Mouse (Mus musculus): ENCODE measurements at regions not wholly inside any gene's neighbourhood (a gene's known extent, or its start where the extent isn't known, plus 50 kb on each side); places are given as distances from the start of the nearest gene placed in this dataset.

DNA sequence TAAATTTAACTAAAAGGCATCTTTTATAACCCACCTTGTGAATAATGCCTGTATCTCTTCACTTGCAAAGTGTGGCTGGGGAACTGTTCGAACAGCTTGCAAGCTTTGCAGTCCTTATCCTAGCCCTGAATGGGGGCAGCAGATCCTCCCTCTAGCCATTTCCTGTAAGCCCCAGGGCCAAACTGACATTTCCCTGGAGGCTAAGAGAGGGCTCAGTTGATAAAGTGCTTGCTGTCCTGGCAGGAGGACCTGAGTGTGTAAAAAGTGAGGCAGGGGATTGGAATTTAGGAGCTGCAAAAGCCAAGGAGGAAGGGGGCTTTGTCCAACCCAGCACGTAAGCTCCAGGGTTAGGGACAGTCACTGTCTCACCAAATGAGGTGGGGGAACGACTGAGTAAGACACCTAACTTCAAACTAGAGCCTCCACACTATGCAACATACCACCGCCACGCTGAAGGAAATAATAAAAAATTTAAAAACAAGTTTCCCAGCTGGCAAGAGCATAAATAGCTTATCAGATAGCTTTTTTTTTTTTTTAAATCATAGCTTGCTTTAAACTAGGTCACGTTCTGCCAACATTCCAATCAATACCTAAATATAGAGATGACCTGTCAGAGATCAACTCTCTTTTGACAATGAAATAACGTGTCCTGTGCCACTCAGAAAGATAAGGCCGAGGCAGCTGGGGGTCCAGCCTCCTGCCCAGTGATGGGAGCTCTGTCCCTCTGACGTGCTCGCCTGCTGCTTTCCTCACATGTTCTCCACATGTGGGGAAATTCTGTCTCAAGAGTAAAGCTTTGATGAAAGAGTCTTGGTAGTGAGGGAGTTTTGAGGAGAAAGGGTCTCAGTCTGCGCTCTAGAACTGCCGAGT lies 146.0 kb downstream of the Zfp36l1 start:
- no peak for DNase-seq

DNA sequence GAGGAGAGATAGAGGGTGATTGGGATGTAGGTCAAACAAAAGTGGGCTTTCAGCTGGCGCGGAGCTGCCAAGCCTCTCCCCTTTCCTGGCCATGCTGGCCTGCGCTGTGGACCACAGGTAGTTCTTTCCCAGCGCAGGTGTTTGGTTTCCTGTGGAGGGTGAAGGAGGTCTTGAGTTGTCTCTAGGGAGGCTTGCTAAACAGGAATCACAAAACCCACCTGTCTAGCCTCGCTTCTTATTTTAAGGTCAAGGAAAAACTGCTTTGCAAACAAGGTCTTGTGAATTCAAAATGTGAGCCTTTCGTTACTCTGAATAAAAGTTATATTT lies 146.6 kb downstream of the Zfp36l1 start:
- no peak for DNase-seq

- no peak for DNase-seq
These were observed 147.1 kb downstream of the Zfp36l1 start for GRCm38 (mm10) chr12:79965471-79966288.

- no peak for DNase-seq
These were observed 149.3 kb downstream of the Zfp36l1 start for GRCm38 (mm10) chr12:79963443-79964025.

- DNase-seq: no peak
These were observed 150.1 kb downstream of the Zfp36l1 start for GRCm38 (mm10) chr12:79962649-79963236.

GRCm38 (mm10) chr12:79961881-79962280 lies 150.9 kb downstream of the Zfp36l1 start:
- DNase-seq: no peak

DNA sequence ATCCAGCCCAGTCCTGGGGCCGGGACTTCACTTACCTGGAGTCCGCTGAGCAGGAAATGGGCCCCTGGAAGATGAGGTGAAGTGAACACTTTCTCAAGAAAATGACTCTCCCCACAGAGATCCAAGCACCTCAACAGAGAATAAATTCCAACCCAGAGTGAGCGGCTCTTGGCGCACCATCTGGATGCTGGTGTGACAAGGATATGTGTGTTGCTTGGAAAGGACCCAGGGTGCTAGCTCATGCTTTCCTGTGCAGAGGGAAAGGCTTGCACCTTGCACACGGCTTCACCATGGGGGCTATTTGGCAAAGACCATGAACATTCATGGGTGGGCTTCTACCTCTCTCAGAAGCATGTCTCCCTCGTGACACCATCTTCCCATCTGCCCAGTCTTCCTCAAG lies 151.7 kb downstream of the Zfp36l1 start:
- DNase-seq: no peak

DNA sequence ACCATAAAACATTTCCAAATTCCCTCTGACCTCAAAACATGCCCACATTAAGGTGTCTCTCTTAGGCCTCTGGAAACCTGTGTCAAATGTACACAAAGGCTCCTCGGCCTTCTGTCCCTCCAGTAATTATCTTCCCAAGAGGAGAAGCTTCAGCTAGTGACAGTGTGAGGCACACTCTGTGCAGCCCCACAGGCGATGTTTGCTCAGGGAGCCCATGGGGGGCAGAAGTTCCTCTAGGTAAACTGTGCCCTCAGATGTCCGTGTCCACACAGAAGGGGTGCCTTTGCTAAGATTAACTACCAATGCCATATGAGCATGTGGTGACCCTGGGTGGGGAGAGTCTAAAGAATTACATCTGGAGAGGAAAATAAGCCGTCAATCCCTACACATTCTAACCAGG lies 152.4 kb downstream of the Zfp36l1 start:
- no peak for DNase-seq

- DNase-seq: no peak
These were observed 153.1 kb downstream of the Zfp36l1 start for GRCm38 (mm10) chr12:79959540-79960305.

GRCm38 (mm10) chr12:79957211-79957610 lies 155.6 kb downstream of the Zfp36l1 start:
- no peak for DNase-seq

- DNase-seq: no peak
These were observed 156.5 kb downstream of the Zfp36l1 start for GRCm38 (mm10) chr12:79956351-79956750.

- no peak for DNase-seq
These were observed 157.3 kb downstream of the Zfp36l1 start for GRCm38 (mm10) chr12:79955501-79955900.

- DNase-seq: no peak
These were observed 162.2 kb downstream of the Zfp36l1 start for GRCm38 (mm10) chr12:79950579-79951112.

DNA sequence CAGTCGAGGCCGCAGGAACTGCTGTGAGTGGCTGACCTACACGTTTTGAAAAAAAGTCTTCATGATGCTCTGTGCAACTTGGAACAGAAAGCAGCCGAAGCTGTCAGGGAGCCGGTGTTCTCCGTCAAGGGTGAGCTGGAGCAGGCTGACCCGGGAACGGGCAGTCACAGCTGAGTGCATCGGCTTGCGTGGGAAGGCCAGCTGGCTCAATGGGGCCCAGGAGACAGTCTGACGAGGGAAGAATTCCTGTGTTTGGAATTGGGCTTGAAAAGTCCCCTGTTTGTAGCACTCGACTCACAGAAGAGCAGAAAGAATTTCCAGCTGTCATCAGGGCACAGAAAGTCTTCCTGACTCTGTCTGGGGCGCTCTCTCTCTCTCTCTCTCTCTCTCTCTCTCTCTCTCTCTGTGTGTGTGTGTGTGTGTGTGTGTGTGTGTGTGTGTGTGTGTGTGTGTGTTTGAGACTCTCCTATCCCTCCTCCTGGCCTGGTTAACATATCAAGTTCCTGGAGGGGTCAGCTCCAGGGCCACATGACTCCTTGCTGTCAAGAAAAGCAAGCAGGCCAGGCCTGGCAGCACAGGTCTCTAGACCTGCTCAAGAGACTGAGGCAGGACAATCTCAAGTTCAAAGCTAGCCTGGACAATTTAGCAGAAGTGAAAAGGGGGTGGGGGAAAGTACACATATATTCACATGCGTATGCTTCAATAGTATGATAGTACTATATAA lies 163.6 kb downstream of the Zfp36l1 start:
- no peak for DNase-seq

DNA sequence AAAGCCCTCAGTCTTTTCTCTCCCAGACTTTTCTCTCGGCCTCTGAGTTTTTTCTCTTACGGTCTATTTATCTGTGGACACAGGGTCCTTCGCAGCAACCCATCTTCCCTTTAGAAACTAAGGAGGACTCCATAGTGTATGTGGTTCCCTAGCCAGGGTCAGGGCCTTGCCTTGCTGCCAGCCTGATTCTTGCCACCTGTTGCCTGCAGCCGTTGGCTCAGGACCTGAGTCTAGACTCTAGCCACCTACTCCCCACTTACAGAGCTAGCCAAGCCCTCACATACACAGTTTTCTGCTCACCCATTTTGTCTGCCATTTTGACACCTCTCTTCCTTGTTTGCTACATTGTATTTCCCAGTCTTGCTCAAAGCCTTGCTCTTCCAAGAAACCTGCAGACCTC lies 165.2 kb downstream of the Zfp36l1 start:
- DNase-seq: no peak

DNA sequence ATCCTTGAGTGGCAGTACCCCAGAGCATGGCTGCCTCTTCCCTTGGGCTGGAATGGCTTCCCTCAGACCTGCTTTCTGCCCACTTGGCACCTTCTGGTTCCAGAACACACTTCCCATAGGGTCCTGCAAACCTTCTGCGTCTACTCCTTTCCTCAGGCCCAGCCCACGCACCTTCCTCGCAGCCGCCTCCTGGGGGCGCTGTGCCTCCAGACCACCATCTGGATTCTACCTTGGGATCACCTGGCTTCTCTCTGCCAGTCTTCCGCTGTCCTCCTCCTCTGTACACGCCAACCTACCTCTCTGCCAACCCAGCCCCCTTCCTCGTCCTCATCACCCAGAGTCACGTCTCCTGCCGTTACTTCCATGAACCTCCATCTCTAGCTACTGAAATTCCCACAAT lies 166.0 kb downstream of the Zfp36l1 start:
- no peak for DNase-seq

GRCm38 (mm10) chr12:79945899-79946298 lies 166.9 kb downstream of the Zfp36l1 start:
- no peak for DNase-seq

- no peak for DNase-seq
These were observed 167.9 kb downstream of the Zfp36l1 start for GRCm38 (mm10) chr12:79944714-79945493.

GRCm38 (mm10) chr12:79944090-79944489 lies 168.7 kb downstream of the Zfp36l1 start:
- no peak for DNase-seq

DNA sequence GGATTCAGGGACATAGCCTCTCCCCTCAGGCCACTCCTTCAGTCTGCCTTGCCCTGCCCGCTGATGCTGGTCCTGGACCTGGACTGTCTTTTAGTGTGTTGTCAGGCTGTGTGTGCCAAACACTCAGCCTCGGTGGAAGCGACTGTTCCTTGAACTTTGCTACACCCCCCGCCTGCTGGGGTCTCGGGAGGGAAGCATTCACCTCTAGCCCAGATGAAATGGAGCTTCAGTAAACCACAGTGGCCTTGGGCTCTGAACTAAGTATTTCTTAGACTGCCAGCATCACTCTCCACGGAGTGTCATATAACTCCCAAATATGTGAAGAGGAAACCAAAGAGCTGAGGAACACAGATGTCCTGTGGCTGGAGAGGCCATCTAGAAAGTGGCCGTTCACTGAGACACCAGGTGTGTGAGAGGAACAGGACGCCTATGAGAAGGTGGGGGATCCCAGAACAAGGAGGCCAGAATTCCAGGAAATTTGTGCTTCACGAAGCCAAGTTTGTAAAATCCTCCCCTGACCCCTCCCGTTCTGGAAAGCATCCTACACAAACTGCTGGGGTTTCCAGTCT lies 170.2 kb downstream of the Zfp36l1 start:
- DNase-seq: no peak

All from thymus, adult 18-20 months (tissue).